Mouse (Mus musculus): ENCODE measurements around the gene Elmo1.

- TF ChIP-seq GATA1 (IDR thresholded peaks at IDR 0.05; ENCODE audit: low read length) (no peak), TAL1 (IDR thresholded peaks at IDR 0.05; ENCODE audit: low read length) (no peak)
These were observed 101.7 kb downstream of the Elmo1 start for GRCm38 (mm10) chr13:20192009-20192584.
